Mouse (Mus musculus) thymus, adult 2 months (tissue): ENCODE data around the gene Hist1h2bj. TPM values are rescaled to one million over a fixed set of nuclear protein-coding genes. Genes with fewer than 3 reads are reported as not detected.
A peak's percentile ranks its signal among the peaks of the same experiment; 100 is the strongest.

ENCODE experiments used
- DNase-seq: peaks from one replicate; pipeline ENCODE4 v3.0.0; 2021
- H3K27ac ChIP-seq: fragments of 200-500 bp; 2 replicates; pipeline ENCODE4 v1.5.1; 2012; ENCODE audit warnings: low read length, control low read depth; ENCODE audit not compliant: control insufficient read depth, insufficient read depth
- H3K27me3 ChIP-seq: fragments of 200-500 bp; 2 replicates; pipeline ENCODE4 v1.6.1; 2012; ENCODE audit warnings: mild to moderate bottlenecking, low read length, moderate library complexity, mixed read lengths; ENCODE audit not compliant: control insufficient read depth, insufficient read depth
- H3K36me3 ChIP-seq: fragments of 200-500 bp; 2 replicates; pipeline ENCODE4 v1.6.1; 2012; ENCODE audit warnings: mild to moderate bottlenecking, low read length, moderate library complexity; ENCODE audit not compliant: control insufficient read depth, insufficient read depth
- H3K4me1 ChIP-seq: fragments of 200-500 bp; replicated peaks from 2 replicates; pipeline ENCODE4 v1.6.1; 2012; ENCODE audit warnings: low read length; ENCODE audit not compliant: control insufficient read depth, insufficient read depth
- H3K4me3 ChIP-seq: fragments of 200-500 bp; 2 replicates; pipeline ENCODE4 v1.5.1; 2012; ENCODE audit warnings: mild to moderate bottlenecking, low read length, control low read depth, moderate library complexity; ENCODE audit not compliant: control insufficient read depth, insufficient read depth
- CTCF ChIP-seq: fragments of 200-500 bp; IDR thresholded peaks from 2 replicates; pipeline ENCODE4 v1.5.1; 2012; ENCODE audit warnings: mild to moderate bottlenecking, control low read depth, low read length, moderate library complexity, borderline replicate concordance; ENCODE audit not compliant: control insufficient read depth, poor library complexity, insufficient read depth; ENCODE audit errors: extremely low read depth
- POLR2A ChIP-seq: fragments of 200-500 bp; IDR thresholded peaks from 2 replicates; pipeline ENCODE4 v1.6.1; 2012; ENCODE audit warnings: mild to moderate bottlenecking, low read length, control low read depth, moderate library complexity; ENCODE audit not compliant: control insufficient read depth, poor library complexity, insufficient read depth; ENCODE audit errors: extremely low read depth
- WGBS: fragments of 180-500 bp; shearing (Covaris S2); methylation state at CpG from one replicate; pipeline ENCODE4 v1.1.7; 2018; 5-methylcytosine and 5-hydroxymethylcytosine counted together
- polyA plus RNA-seq: library from polyadenylated mRNA; depleted of rRNA; stranded (reverse); fragments of >200 nt; gene quantifications from 2 replicates; pipeline ENCODE4 v1.2.3, GENCODE M21; 2012

Gene Hist1h2bj
- polyA plus RNA-seq, 1 experiment: 177 TPM

DNA sequence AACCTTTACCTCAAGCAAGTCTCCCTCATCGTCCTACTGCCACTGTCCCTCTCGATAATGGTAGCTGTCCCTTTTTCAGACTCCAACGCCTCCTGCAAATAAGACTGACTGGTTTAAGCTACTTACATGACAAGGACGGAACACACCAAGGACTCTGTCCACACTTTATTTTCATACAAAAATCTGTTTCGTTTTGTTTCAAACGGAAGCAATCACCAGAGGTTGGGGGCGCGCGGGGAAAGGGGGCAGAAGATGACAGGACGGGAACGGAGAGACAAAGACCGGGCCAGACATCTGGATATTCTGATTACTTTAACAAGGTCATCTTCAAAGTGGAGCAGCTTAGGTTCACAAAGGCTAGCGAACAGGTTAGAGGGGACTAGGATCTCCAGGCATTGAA lies 29.3 kb upstream of the Hist1h2bj start:
- no peak for TF ChIP-seq CTCF
- TF ChIP-seq POLR2A: no peak
- Histone ChIP-seq H3K27ac (no peak overlapping the region), H3K4me1 (peaks cover 7% of the 10 kb centered on the region; the same call in 1 of the 2 replicates), H3K27me3 (peaks cover 6% of the 10 kb centered on the region; the same call in 1 of the 2 replicates), H3K4me3 (no peak overlapping the region), H3K36me3 (no peaks in the 10 kb centered on the region)
- WGBS: 17% methylated on average over 13 of the region's 13 CpGs
- DNase-seq: no peak

GRCm38 (mm10) chr13:22014411-22014845 lies 28.6 kb upstream of the Hist1h2bj start:
- WGBS: 20% methylated on average over 17 of the region's 17 CpGs
- no peak for TF ChIP-seq CTCF
- no peak for TF ChIP-seq POLR2A
- no peak overlapping the region for H3K4me3 ChIP-seq
- DNase-seq: no peak
- H3K36me3 ChIP-seq: no peaks in the 10 kb centered on the region
- peaks cover 6% of the 10 kb centered on the region; the same call in 1 of the 2 replicates for H3K27me3 ChIP-seq
- no peak overlapping the region for H3K27ac ChIP-seq
- H3K4me1 ChIP-seq: peaks cover 7% of the 10 kb centered on the region; the same call in 1 of the 2 replicates

DNA sequence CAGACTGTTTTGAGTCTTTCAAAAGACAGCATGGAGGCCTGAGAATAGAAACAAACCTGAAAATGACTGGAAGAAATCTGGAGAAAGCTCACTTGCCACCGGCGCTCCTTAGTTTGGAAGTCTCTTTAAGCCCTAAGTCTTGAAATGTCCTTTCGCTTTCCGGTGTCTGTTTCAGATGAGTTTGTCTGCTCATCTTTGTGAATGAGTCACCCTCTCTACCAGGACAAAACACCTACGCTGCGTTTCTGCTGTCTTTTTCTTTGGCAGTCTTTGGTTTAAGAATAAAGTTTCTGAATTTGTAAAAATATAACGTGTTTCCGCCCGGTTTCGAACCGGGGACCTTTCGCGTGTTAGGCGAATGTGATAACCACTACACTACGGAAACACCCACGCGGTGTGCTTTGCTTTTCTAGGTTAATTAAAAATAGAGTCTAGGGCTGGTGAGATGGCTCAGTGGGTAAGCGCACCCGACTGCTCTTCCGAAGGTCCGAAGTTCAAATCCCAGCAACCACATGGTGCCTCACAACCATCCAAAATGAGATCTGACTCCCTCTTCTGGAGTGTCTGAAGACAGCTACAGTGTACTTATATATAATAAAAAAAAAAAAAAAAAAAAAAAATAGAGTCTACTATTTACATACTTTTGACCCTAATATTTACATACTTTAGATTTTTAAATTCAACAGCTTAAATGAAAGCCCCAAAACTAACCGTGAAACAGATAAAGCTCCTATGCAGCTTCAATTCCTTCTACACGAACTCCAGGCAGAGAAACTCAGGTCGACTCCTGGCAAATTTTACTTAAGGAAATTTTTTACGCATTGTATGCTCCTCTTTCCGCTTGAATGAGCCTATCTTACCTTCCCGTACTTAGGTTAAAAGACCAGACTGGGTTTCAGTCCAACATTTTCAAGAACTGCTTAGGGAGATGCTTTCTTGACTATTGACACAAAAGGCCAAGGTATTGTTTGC lies 27.2 kb upstream of the Hist1h2bj start:
- no peak overlapping the region for H3K4me3 ChIP-seq
- peaks cover 10% of the 10 kb centered on the region for H3K4me1 ChIP-seq
- WGBS: 19% methylated on average over 27 of the region's 27 CpGs
- H3K27ac ChIP-seq: no peak overlapping the region
- peak; percentile 75 for DNase-seq
- no peaks in the 10 kb centered on the region for H3K36me3 ChIP-seq
- TF ChIP-seq POLR2A: no peak
- TF ChIP-seq CTCF: no peak
- H3K27me3 ChIP-seq: peaks cover 6% of the 10 kb centered on the region; the same call in 1 of the 2 replicates

- Histone ChIP-seq H3K4me1 (peaks cover 3% of the 10 kb centered on the region; the same call in 1 of the 2 replicates), H3K27me3 (no peaks in the 10 kb centered on the region; the same call in 1 of the 2 replicates), H3K36me3 (no peaks in the 10 kb centered on the region), H3K4me3 (peak overlapping the region; percentile 57), H3K27ac (no peak overlapping the region)
- TF ChIP-seq POLR2A (no peak), CTCF (no peak)
- peak; percentile 56 for DNase-seq
- 2% methylated on average over 44 of the region's 44 CpGs for WGBS
Observed at GRCm38 (mm10) chr13:22019934-22020835, 22.8 kb upstream of the Hist1h2bj start.

- Histone ChIP-seq H3K4me3 (no peak overlapping the region), H3K36me3 (no peaks in the 10 kb centered on the region), H3K27me3 (no peaks in the 10 kb centered on the region), H3K27ac (no peak overlapping the region), H3K4me1 (peaks cover 3% of the 10 kb centered on the region; the same call in 1 of the 2 replicates)
- 0% methylated on average over 8 of the region's 8 CpGs for WGBS
- DNase-seq: no peak
- no peak for TF ChIP-seq CTCF
- no peak for TF ChIP-seq POLR2A
Observed at GRCm38 (mm10) chr13:22020901-22021339, 22.1 kb upstream of the Hist1h2bj start.

DNA sequence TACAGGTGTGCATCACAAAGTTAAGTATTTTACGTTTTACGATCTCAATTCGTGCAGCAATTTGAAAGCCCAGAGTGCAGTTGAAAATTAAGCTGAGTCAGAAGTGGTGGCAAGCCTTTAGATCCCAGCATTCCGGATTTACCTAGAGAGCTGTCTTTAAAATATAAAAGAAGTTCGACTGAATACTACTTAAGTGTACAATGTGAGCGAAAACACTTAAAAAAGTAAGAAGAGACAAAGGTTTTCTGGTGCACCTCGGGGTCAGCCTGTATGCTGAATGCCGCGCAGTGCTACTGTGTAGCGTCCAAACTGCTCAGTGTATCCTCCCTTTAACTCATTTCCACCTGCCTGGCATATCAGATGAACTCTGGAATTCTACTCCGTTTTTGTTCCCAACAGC lies 21.4 kb upstream of the Hist1h2bj start:
- Histone ChIP-seq H3K4me3 (peak overlapping the region; percentile 47), H3K4me1 (peaks cover 4% of the 10 kb centered on the region), H3K27ac (no peak overlapping the region), H3K27me3 (no peaks in the 10 kb centered on the region), H3K36me3 (no peaks in the 10 kb centered on the region)
- no peak for DNase-seq
- no peak for TF ChIP-seq CTCF
- TF ChIP-seq POLR2A: no peak
- WGBS: 0% methylated on average over 11 of the region's 11 CpGs
